Mouse (Mus musculus) 3T3-L1 (cell line): ENCODE results near the gene Atp6v1g3.

ENCODE experiments used
- DNase-seq: peaks from one replicate; pipeline ENCODE4 v3.0.0-alpha.2; 2015; ENCODE audit warnings: low read depth, low spot score

Gene Atp6v1g3

DNA sequence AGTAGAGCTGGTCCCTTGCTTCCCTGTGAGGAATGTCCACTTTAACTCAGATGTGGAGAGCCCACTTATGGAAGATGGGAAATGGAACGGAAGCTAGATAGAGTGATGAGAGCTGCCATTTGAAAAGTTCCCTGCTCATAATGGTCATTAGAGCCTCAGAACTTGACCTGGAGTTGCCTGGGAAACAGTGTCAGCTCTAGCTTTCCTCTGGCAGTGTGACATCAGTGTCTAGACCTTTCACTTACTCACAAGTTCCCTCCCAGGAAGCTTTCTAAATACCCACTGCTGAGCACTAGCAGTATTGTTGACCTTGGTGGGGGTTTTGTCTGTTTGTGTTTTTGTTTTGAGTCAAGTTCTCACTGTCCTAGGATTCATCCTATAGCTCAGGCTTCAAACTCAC is 15.2 kb downstream of the Atp6v1g3 start:
- peak; percentile 24 for DNase-seq

GRCm38 (mm10) chr1:138289455-138290425 is 16.2 kb downstream of the Atp6v1g3 start:
- peak; percentile 77 for DNase-seq

- no peak for DNase-seq
Observed at GRCm38 (mm10) chr1:138291463-138291862, 17.9 kb downstream of the Atp6v1g3 start.

DNA sequence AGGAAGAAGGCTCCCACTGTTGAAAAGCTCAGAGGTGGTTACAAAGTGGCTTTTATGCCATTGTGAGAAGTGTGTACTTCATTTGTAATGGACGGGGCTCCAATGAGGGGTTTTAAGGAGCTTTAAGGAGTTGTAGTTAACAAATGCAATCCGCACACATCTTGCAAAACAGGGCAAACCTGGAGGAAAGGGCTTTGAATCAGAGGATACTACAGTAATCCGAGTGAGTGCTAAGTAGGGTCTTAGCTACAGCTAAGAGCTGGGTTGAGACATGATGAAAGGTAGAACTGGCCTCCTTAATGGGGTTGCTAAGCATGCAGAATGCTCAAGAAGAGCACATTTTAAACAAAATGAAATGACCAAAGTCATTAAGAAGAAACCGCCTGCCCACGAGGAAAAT is 20.9 kb downstream of the Atp6v1g3 start:
- no peak for DNase-seq

- no peak for DNase-seq
Observed at GRCm38 (mm10) chr1:138298156-138298555, 24.6 kb downstream of the Atp6v1g3 start.

DNA sequence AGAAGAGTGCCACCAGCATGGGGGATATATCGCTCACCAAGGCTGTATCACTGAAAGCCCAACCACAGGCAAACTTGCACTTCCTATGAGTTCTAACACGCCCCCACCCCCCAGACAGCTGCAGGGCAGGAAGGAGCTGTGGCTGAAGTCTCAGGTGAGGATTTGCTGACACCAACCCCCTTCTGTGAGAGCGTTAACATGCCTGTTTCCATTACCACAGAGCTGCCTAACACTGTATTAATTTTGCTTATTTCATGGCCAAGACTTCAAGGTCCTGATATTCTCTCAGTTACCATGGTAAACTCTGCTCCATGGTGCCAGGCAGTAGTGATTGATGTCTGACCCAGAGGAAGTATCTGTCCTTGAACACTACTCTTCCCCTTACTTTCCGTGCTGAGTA is 26.0 kb downstream of the Atp6v1g3 start:
- DNase-seq, result no peak

DNA sequence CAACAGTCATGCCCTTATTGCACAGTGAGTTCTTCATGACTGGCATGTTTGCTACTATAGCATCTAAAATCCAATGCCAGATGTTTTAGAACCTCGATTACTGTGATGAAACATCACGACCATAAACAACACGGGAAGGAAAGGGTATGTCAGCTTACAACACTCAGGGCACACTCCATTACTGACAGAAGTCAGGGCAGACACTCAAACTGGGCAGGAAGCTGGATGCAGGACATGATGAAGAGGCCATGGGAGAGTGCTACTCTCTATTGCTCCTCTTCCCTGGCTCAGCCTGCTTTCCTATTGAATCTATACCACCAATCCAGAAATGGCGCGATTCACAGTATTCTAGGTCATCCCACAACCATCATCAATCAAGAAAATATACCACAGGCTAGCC is 28.4 kb downstream of the Atp6v1g3 start:
- no peak for DNase-seq

- DNase-seq, result no peak
Observed at GRCm38 (mm10) chr1:138302756-138303155, 29.2 kb downstream of the Atp6v1g3 start.

DNA sequence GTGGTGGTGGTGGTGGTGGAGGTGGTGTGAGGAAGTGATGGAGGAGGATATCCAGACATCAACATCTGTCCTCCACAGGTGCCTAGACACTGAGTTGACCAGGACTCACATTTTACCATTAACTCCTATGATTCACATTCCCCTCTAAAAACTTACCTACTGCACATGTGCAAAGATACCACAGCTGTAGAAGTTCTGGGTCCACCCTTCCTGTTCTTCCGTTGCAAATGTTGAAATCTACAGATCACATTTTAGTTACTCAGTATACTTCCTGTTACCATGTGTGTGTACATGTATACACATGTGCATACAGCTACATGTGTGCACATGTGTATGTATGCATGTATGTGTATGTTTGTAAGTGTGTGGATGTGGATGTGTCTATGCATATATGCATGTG is 29.8 kb downstream of the Atp6v1g3 start:
- no peak for DNase-seq

- DNase-seq, result no peak
Observed at GRCm38 (mm10) chr1:138304141-138304915, 30.8 kb downstream of the Atp6v1g3 start.

GRCm38 (mm10) chr1:138322657-138323056 is 49.1 kb downstream of the Atp6v1g3 start:
- no peak for DNase-seq

- no peak for DNase-seq
Observed at GRCm38 (mm10) chr1:138323076-138323630, 49.6 kb downstream of the Atp6v1g3 start.

- no peak for DNase-seq
Observed at GRCm38 (mm10) chr1:138326091-138326490, 52.6 kb downstream of the Atp6v1g3 start.

DNA sequence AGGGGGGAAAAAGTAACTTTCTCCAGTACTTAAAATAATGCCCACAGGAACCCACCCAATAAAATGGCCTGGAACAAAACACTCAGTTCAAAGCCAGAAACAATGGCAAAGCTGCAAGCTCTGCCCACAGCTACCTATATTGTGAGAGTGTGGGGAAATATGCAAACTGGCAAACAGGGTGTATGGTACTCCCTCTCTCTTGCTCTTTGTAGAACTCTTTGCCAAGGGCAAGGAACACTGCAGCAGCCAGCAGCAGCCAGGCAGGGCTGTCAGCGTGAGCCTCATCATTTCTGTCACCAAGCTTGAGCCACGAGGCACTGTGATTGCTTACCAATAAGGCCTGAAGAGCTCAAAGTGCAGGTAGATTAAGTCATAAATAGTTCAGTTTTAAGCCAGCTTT is 53.0 kb downstream of the Atp6v1g3 start:
- DNase-seq, result no peak

DNA sequence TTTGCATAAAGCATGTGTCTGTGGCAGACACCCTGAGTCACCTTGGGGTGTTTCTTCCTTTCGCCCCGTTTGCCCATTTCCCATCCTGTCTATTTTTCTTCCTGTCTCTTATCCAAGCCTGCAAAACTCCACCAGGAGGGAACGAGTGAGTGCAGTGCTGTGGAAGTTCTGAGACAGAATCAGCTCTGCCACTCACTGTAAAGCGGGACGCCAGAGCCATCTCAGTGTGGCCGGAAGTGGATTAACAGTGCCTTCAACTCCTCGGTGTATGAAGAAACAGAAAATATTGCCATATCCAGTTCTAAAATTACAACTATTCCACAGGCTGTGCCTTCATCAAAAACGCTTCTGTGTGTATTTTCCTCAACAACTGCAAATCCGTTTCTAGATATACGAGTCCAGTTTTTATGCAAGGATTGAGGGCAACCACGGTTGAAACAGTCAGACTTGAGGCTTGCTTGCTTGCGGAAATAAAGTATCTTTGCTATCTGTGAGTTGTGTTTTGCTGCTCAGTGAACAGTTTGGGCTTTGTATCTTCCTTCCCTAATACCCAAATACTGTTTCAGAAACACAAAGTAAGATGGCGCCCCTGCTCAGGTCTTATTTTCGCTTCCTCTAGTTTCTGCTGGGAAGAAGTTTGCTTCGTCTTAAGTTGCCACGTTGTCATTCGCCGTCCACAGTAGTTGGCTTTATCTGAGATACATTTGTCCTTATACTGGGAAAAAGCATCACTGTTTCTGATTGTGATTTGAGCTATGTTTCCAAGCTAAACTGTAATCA is 54.1 kb downstream of the Atp6v1g3 start:
- no peak for DNase-seq

GRCm38 (mm10) chr1:138328320-138328719 is 54.8 kb downstream of the Atp6v1g3 start:
- peak; percentile 78 for DNase-seq

DNA sequence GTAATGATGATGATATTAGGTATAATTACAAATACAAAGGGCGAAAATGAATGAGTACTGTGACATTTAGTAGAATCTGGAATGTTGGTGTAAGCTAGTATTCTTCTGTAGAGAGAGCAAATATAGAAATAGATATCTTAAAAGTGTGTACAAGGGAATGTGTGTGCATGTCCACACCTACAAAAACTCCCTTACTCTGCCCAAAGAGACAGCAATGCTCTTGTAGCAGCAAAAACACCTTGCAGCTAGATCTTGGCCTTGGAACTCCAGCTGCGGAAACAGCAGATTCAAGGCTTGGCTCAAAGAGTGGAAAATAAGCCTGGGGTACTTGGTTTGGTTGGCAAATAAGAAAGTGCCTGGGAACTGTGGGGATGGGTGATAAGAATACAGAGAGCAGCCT is 57.0 kb downstream of the Atp6v1g3 start:
- no peak for DNase-seq

DNA sequence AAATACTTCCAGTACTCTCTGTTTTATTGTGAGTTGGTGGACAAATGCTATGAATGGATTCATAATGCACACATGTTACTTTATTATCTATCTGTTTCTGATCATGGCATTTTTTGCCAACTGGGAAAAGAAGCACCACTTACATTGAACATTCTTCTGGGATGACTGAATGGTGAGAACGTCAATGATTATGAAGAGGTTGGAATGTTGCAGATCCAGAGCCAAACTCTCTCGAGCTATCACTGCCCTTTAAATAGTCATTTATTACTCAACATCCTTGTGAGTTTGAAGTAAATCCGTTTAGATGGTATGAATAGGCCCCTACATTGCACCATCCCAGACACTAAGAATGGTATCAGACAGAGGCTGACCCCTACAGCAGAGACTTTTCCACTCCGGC is 58.1 kb downstream of the Atp6v1g3 start:
- peak; percentile 61 for DNase-seq

- peak; percentile 64 for DNase-seq
Observed at GRCm38 (mm10) chr1:138334701-138335100, 61.2 kb downstream of the Atp6v1g3 start.

- DNase-seq, result no peak
Observed at GRCm38 (mm10) chr1:138337417-138337816, 63.9 kb downstream of the Atp6v1g3 start.
